ENCODE assay signal across 8 mouse cellular contexts in the genomic region with DNA sequence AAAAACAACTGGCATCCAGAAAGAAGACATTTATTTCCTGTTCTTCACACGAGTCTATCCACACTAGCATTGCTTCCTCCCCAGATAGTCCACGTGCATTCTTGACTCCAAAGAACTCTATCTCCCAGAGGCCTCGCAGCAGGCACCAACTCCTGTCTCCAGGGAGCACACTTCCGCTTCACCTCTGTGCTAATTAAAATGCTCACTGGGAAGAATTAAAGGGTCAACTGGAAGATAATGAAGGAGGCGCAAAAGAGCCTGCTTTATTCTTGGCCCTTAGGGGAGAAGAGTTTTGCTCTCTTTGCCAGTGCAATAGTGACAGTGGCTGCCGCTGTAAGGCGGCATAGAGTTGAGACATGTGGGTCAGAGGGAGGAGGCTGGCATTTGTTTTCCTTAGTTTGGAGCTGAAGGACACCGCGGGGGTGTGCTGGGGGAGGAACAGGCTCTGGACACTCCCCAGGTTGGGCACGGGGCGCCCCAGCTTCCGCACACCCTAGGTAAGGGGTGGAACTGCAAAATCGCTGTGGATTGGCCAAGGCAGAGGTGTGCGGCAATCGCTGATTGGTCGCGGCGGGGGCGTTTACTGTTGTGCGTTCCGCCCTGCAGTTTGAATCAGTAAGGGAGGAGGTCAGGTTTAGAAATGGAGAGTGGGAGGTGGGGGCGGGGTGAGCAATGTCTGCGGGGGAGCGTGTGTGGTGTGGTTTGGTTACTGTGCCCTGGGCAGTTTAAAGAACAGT. TPM values are rescaled to one million over a fixed set of nuclear protein-coding genes. Genes with fewer than 3 reads are reported as not detected.
A peak's percentile ranks its signal among the peaks of the same experiment; 100 is the strongest.
DNase-seq lines count a peak whose midpoint lies in the region; ATAC-seq lines count a peak whose summit lies in the region.

No protein-coding gene starts in this region.

- peak; percentile 93 for DNase-seq in 3134 (ENCODE audit: extremely low read depth, insufficient read length, low spot score)
- peak; percentile 96 to 97 for DNase-seq in adrenal gland, postnatal 36 days
- DNase-seq in kidney, adult 11 months: peak; percentile 98
- DNase-seq in left cerebral cortex, postnatal 4 days: peak; percentile 89
- peak; percentile 95 for DNase-seq in midbrain, embryonic 11.5 days (ENCODE audit: low spot score, missing footprints)
- DNase-seq in skeletal muscle tissue, adult 2 months (ENCODE audit: low read depth, low spot score): peak; percentile 96

- peak; percentile 95 for ATAC-seq in embryonic facial prominence, embryonic 12.5 days (ENCODE audit: insufficient number of reproducible peaks, insufficient read depth, low FRiP score, low TSS enrichment)
- ATAC-seq in granulocyte monocyte progenitor cell, adult 5-6 weeks (replicated peaks; ENCODE audit: poor library complexity, severe bottlenecking): peak; percentile 80
- peak; percentile 92 for ATAC-seq in midbrain, embryonic 11.5 days (ENCODE audit: low FRiP score)

- H3K4me3 ChIP-seq in embryonic facial prominence, embryonic 12.5 days: peak overlapping the region; percentile 42
- H3K4me3 ChIP-seq in midbrain, embryonic 11.5 days (ENCODE audit: low read depth, low read length): peak overlapping the region; percentile 34

- H3K27ac ChIP-seq in embryonic facial prominence, embryonic 12.5 days: peak overlapping the region; percentile 83
- no peak overlapping the region; the same call in 1 of the 2 replicates for H3K27ac ChIP-seq in midbrain, embryonic 11.5 days (ENCODE audit: low read depth, low read length)

- H3K9me3 ChIP-seq in embryonic facial prominence, embryonic 12.5 days: no peaks in the 10 kb centered on the region
- no peaks in the 10 kb centered on the region for H3K9me3 ChIP-seq in midbrain, embryonic 11.5 days (ENCODE audit: control insufficient read depth, low read length)

- intact Hi-C loops in left cerebral cortex, postnatal 4 days (cut with DNase I): no loop called here

- H3K4me2 ChIP-seq in embryonic facial prominence, embryonic 12.5 days (replicated peaks): peak overlapping the region; percentile 64
- peak overlapping the region; percentile 59 for H3K4me2 ChIP-seq in midbrain, embryonic 11.5 days

- WGBS in embryonic facial prominence, embryonic 12.5 days: under 1% methylated on average over 24 of the region's 24 CpGs
- 1% methylated on average over 24 of the region's 24 CpGs for WGBS in midbrain, embryonic 11.5 days

- H3K36me3 ChIP-seq in embryonic facial prominence, embryonic 12.5 days: no peaks in the 10 kb centered on the region
- no peaks in the 10 kb centered on the region for H3K36me3 ChIP-seq in midbrain, embryonic 11.5 days (ENCODE audit: control insufficient read depth, insufficient read depth, low read length)

- H3K27me3 ChIP-seq in embryonic facial prominence, embryonic 12.5 days: no peaks in the 10 kb centered on the region
- no peaks in the 10 kb centered on the region for H3K27me3 ChIP-seq in midbrain, embryonic 11.5 days (ENCODE audit: control insufficient read depth, insufficient read depth, low read length)

- H3K4me1 ChIP-seq in embryonic facial prominence, embryonic 12.5 days: peaks cover 20% of the 10 kb centered on the region
- peaks cover 8% of the 10 kb centered on the region for H3K4me1 ChIP-seq in midbrain, embryonic 11.5 days (ENCODE audit: control insufficient read depth, insufficient read depth, low read length)

- H3K9ac ChIP-seq in embryonic facial prominence, embryonic 12.5 days: peak overlapping the region; percentile 21
- H3K9ac ChIP-seq in midbrain, embryonic 11.5 days (ENCODE audit: low read length): peak overlapping the region; percentile 46

RNA-seq across cellular contexts. Expression of gene Bcat2, which starts 2.0 kb away (rescaled TPM):
- total RNA-seq in adrenal gland, postnatal 36 days (2021): 100 to 1,000 TPM; 165 to 289 TPM
- 49.9 and 59.3 TPM in 2 replicates for polyA plus RNA-seq in embryonic facial prominence, embryonic 12.5 days (2016; fragmentation: Nextera tagmentation; extraction: Ambion mirVana)
- total RNA-seq in granulocyte monocyte progenitor cell, adult 5-6 weeks (2014; fragmentation: Nextera tagmentation): 69.1 and 81.6 TPM in 2 replicates
- total RNA-seq in granulocyte monocyte progenitor cell, adult 5-6 weeks (2017): 38.9 and 42.7 TPM in 2 replicates
- 10 to 100 TPM; 22.9 to 25.3 TPM for total RNA-seq in left cerebral cortex, postnatal 4 days (2021)
- polyA plus RNA-seq in midbrain, embryonic 11.5 days (2014; fragmentation: Nextera tagmentation; extraction: Ambion mirVana): 22.5 and 24.7 TPM in 2 replicates

RNA-seq across cellular contexts. Expression of gene Hsd17b14, which starts 13.3 kb away (rescaled TPM):
- total RNA-seq in adrenal gland, postnatal 36 days (2021): 1 to 10 TPM in 1 of 2 experiments, under 1 TPM in 1; 0.56 to 1.2 TPM
- 0.56 and 1.5 TPM in 2 replicates for polyA plus RNA-seq in embryonic facial prominence, embryonic 12.5 days (2016; fragmentation: Nextera tagmentation; extraction: Ambion mirVana)
- total RNA-seq in granulocyte monocyte progenitor cell, adult 5-6 weeks (2014; fragmentation: Nextera tagmentation): 4.4 TPM in 1 of 2 replicates, not detected in the other
- 0.26 and 0.41 TPM in 2 replicates for total RNA-seq in granulocyte monocyte progenitor cell, adult 5-6 weeks (2017)
- not detected for total RNA-seq in left cerebral cortex, postnatal 4 days (2021)
- 0.10 and 0.12 TPM in 2 replicates for polyA plus RNA-seq in midbrain, embryonic 11.5 days (2014; fragmentation: Nextera tagmentation; extraction: Ambion mirVana)

RNA-seq across cellular contexts. Expression of gene Plekha4, which starts 41.8 kb away (rescaled TPM):
- total RNA-seq in adrenal gland, postnatal 36 days (2021): 1 to 10 TPM; 3.5 to 4.2 TPM
- polyA plus RNA-seq in embryonic facial prominence, embryonic 12.5 days (2016; fragmentation: Nextera tagmentation; extraction: Ambion mirVana): 3.0 and 3.2 TPM in 2 replicates
- not detected in 2 replicates for total RNA-seq in granulocyte monocyte progenitor cell, adult 5-6 weeks (2014; fragmentation: Nextera tagmentation)
- total RNA-seq in granulocyte monocyte progenitor cell, adult 5-6 weeks (2017): 0.26 TPM in 1 of 2 replicates, not detected in the other
- 1 to 10 TPM in 1 of 2 experiments, under 1 TPM in 1; 0.90 to 2.7 TPM for total RNA-seq in left cerebral cortex, postnatal 4 days (2021)
- polyA plus RNA-seq in midbrain, embryonic 11.5 days (2014; fragmentation: Nextera tagmentation; extraction: Ambion mirVana): 0.08 and 0.26 TPM in 2 replicates

RNA-seq across cellular contexts. Expression of gene Ppp1r15a, which starts 41.9 kb away (rescaled TPM):
- 10 to 100 TPM; 45.7 to 68.4 TPM for total RNA-seq in adrenal gland, postnatal 36 days (2021)
- 24.1 and 25.6 TPM in 2 replicates for polyA plus RNA-seq in embryonic facial prominence, embryonic 12.5 days (2016; fragmentation: Nextera tagmentation; extraction: Ambion mirVana)
- total RNA-seq in granulocyte monocyte progenitor cell, adult 5-6 weeks (2014; fragmentation: Nextera tagmentation): 8.3 and 22.1 TPM in 2 replicates
- 51.1 and 54.9 TPM in 2 replicates for total RNA-seq in granulocyte monocyte progenitor cell, adult 5-6 weeks (2017)
- 10 to 100 TPM; 19.0 to 24.6 TPM for total RNA-seq in left cerebral cortex, postnatal 4 days (2021)
- 16.3 and 17.1 TPM in 2 replicates for polyA plus RNA-seq in midbrain, embryonic 11.5 days (2014; fragmentation: Nextera tagmentation; extraction: Ambion mirVana)

RNA-seq across cellular contexts. Expression of gene Fgf21, which starts 47.3 kb away (rescaled TPM):
- total RNA-seq in adrenal gland, postnatal 36 days (2021): under 1 TPM in 1 of 2 experiments, not detected in 1; 0.33 TPM
- 0.17 TPM in 1 of 2 replicates, not detected in the other for polyA plus RNA-seq in embryonic facial prominence, embryonic 12.5 days (2016; fragmentation: Nextera tagmentation; extraction: Ambion mirVana)
- not detected in 2 replicates for total RNA-seq in granulocyte monocyte progenitor cell, adult 5-6 weeks (2014; fragmentation: Nextera tagmentation)
- not detected in 2 replicates for total RNA-seq in granulocyte monocyte progenitor cell, adult 5-6 weeks (2017)
- not detected for total RNA-seq in left cerebral cortex, postnatal 4 days (2021)
- polyA plus RNA-seq in midbrain, embryonic 11.5 days (2014; fragmentation: Nextera tagmentation; extraction: Ambion mirVana): not detected in 2 replicates
